Mouse (Mus musculus): ENCODE results near the gene Ccdc106.

- no peak for TF ChIP-seq USF1 (IDR thresholded peaks at IDR 0.05; ENCODE audit: low read depth)
- no peak for TF ChIP-seq CTCF (IDR thresholded peaks at IDR 0.05; ENCODE audit: control insufficient read depth, insufficient read depth, insufficient read length)
- no peak for TF ChIP-seq CEBPB (IDR thresholded peaks at IDR 0.05; ENCODE audit: low read depth)
Measured at GRCm38 (mm10) chr7:5092831-5093510, 72.6 kb downstream of the Ccdc106 start.
